Mouse (Mus musculus) telencephalon, adult 2 months (tissue): Measurements from ENCODE around the gene Spin1.
A peak's percentile ranks its signal among the peaks of the same experiment; 100 is the strongest.
"Not testable (repeated sequence)": the region's sequence is repeated elsewhere in the genome, so short reads cannot be mapped to it uniquely, and the experiment has no call there.

Experiments
- DNase-seq: peaks from one replicate; pipeline ENCODE4 v3.0.0-alpha.2; 2011; ENCODE audit warnings: low read depth, low spot score

Spin1 gene

DNA sequence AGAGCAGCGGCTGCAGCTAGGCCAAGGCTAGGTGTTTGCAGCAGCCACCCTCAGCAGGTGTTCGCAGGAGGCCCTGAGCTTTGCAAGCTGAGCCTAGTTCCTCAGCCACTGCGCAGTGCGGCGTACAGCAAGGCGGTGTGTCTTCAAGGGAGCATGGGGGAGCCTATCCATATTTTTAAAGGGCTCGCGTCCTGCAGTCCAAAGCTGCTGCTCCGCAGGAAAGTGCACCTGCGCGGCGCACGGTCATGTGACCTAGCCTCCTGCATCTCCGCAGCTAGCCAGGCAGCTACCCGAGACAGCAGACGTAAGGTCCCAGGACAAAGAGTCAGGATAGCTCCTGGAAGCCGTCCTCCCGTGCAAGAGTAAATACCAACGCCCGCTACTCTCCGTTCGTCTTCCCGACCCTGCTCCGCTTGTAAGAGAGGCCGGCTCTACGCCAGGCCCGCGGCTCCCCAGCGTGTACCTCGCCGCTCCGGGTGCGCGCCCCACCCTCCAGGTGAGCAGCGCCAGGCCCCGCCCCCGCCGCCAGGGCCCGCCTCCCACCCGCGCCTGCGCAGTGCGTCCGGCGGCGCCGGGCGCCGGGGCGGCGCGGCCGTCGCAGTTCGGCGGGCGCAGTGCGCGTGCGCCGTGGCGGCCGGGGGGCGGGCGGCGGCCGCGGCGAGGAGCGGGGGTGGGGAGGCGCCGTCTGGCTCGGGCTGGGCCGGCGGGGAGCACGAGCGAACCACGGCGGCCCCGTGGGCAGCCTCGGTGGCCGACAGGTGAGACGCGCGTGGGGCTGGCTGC is at the start of gene Spin1:
Gene Spin1, plus strand, starts transcription at position 648 of the 783 bp plus-strand sequence.
- peak; percentile 85 for DNase-seq

DNA sequence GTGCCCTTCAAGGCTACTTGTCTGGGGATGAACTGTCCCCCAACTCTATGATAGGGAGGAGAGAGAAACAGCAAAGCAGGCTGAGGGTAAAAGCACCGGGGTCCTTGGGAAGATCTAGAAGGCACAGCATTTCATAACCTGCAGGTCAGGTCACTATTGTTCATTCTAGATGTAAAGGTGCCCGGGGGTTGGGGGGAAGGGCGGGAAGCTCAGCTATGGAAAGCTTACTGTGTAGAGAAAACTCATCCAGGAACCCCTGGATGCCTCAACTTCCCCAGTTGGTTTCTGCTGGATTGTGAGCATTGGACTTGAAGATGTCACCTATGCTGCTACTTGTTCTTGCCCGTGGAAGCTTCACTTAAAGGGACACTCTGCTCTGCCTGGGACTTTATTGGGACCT is 49.7 kb upstream of the Spin1 start:
- DNase-seq = no peak

- DNase-seq = no peak
These were observed 48.3 kb upstream of the Spin1 start for GRCm38 (mm10) chr13:51052408-51052807.

GRCm38 (mm10) chr13:51063024-51063423 is 37.7 kb upstream of the Spin1 start:
- DNase-seq = no peak

DNA sequence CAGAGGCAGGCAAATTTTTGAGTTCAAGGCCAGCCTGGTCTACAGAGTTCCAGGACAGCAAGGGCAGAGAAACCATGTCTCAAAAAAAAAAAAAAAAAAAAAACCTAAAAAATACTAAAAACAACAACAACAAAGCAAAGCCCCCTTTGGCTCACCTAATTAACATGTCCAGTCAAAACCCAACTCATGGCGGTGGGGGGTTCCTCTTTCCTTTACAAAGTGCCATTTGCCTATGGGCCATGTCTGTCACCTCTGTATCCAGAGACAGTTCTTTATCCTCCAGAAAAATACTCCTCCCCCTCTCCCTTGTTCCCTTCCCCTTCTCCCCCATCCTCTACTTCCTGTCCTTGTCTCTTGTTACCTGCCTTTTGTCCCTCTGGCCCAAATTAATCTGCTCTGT is 37.0 kb upstream of the Spin1 start:
- no peak for DNase-seq

- no peak for DNase-seq
These were observed 36.3 kb upstream of the Spin1 start for GRCm38 (mm10) chr13:51064429-51064828.

- DNase-seq = no peak
These were observed 29.5 kb upstream of the Spin1 start for GRCm38 (mm10) chr13:51071063-51071680.

DNA sequence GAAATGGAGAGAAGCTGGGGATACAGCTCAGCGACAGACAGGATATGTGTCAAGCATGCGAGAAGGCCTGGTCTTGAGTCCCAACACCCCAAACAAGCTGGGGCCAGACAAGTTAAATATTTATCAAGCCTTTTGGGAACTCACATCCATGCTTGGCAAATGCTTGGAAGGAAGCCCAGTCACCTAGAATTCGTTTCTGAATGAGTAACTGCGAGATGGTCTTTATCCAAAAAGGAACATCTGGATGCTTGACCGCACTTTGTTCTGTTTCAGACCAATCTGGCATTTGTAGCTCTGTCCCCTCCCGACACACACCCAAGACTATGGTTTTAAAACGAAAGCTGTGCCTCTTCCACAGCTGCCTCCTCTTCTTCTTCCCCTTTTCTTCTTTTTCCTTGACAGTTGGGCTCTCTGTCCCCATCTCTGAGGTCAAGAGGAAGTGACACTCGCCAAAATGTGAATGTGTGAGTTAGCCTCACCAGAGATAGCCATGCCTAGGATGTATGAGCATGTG is 28.9 kb upstream of the Spin1 start:
- DNase-seq = no peak

GRCm38 (mm10) chr13:51072917-51073843 is 27.5 kb upstream of the Spin1 start:
- DNase-seq = no peak

- peak; percentile 6 for DNase-seq
These were observed 26.5 kb upstream of the Spin1 start for GRCm38 (mm10) chr13:51074081-51074680.

DNA sequence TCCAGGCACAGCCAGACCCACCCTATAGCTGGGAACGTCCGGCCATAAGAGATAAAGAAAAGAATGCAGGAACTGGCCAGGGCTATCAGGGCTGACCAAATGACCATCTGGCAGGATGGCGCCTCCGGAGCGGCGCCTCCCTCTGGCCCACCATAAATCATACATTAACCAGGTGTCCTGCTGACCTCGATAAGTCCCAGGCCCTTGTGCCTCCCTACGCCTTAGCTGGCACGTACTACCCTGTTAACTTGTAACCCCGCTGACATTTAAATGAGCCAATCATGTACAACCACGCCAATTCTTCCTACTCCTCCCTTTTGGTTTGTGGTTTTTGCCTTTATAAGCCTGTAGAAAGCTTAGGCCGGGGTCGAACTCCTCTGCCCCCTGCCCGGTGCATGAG is 24.5 kb upstream of the Spin1 start:
- not testable (repeated sequence) for DNase-seq

DNA sequence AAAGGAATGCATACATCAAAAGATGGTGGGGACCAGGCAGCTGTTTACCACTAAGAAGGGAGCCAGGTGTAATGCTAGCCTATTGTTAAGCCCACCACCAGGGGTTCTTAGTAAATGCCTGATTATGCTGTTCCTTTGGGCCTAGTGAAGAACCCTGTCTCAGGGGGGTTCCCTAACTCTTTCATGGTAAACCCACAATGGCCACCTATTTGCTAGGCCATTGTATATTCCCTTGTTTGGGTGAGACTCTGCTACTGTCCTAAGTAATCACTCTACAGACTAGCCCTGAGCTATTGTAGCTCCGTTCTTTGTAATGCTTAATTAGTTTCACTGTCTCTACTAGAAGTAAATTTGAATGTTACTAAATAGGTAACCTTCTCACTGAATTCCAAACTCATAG is 22.1 kb upstream of the Spin1 start:
- DNase-seq = not testable (repeated sequence)

- no peak for DNase-seq
These were observed 19.9 kb upstream of the Spin1 start for GRCm38 (mm10) chr13:51080801-51081200.

GRCm38 (mm10) chr13:51084241-51084640 is 16.4 kb upstream of the Spin1 start:
- DNase-seq = no peak

DNA sequence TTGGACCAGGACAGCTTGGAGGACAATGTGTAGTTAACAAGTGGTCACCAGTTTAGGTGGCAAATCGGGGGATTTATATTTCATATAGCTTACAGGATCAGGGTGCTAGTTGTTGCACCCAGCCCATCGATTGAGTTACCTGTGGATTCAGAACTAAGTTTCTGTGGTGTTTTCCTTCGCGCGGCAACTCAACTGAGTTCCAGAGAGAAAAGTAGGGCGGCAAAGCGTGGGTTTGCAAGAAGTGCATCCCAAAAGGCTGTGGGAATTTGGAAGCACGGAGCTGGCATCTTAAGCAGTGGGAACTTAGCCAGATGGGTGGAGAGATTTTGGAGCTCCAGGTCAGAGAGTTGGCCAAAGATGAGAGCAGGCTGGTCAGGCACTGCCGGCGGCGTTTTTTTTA is 14.7 kb upstream of the Spin1 start:
- no peak for DNase-seq

DNA sequence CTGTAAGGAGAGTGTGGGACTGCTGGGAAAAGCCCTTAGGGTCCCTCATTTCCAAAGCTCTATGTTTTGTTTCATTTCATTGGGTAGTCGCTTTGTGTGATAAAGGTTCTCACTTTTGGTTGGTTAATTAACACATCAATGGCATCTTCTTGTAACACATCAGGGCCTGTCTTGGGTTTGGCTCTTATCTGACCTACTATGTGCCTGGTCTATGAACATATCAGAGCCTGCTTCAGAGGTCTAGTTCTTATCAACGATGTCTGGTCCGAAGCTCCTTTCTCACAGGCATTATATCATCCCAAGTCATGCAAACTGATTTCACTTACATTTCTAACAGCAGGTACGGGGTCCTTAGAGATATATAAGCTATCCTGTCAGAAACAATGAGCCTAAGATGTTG is 13.4 kb upstream of the Spin1 start:
- no peak for DNase-seq

GRCm38 (mm10) chr13:51088207-51088606 is 12.5 kb upstream of the Spin1 start:
- DNase-seq = no peak

- DNase-seq = no peak
These were observed 11.6 kb upstream of the Spin1 start for GRCm38 (mm10) chr13:51089058-51089457.

DNA sequence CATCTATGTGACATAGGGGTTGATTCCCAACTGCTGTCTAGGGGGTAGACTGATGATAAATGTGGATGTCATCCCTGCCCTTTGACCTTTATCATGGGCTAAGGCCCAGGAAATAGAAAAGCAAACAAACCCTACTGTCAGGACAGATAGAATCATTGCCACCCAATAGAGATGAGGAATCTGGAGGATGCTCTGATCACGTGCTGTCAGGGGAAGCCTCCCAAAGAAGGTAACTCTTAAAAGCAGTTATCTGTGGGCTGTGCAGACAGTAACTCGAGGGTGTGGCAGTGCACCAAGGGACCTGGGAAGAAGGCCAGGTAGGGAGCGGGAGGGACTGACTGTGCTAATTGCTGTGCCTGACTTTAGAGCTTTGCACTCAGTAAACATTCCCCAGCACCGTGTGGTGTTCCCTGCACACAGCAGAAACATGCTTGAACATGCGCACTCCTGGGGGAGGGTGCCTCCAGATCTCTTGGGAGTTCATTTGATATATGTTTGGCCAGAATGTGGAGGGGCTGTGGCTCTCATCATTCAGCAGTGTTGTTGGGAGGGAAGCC is 10.5 kb upstream of the Spin1 start:
- no peak for DNase-seq

DNA sequence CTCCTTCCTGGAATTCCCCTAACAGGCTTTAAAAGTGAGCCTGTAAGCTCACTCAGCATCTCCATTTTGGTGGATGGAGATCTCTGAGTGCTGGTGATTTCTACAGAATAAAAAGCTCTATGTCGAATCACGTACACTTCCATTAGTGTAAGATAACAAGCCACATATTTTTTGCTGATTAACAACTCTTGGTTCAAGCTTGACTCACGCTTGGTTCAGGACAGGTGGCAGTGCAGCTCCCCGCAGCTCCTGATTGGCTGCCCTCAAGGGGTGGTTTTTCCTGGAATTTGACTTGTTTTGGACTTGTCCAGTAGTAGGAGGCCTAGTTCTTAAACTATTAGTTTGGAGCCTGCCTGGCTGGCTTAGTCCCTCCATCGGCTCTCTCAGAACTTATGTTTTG is 7.2 kb upstream of the Spin1 start:
- DNase-seq = no peak
